Mouse (Mus musculus): ENCODE measurements around the gene Zfp54.
"Not testable (repeated sequence)": the region's sequence is repeated elsewhere in the genome, so short reads cannot be mapped to it uniquely, and the experiment has no call there.

The Zfp54 gene

DNA sequence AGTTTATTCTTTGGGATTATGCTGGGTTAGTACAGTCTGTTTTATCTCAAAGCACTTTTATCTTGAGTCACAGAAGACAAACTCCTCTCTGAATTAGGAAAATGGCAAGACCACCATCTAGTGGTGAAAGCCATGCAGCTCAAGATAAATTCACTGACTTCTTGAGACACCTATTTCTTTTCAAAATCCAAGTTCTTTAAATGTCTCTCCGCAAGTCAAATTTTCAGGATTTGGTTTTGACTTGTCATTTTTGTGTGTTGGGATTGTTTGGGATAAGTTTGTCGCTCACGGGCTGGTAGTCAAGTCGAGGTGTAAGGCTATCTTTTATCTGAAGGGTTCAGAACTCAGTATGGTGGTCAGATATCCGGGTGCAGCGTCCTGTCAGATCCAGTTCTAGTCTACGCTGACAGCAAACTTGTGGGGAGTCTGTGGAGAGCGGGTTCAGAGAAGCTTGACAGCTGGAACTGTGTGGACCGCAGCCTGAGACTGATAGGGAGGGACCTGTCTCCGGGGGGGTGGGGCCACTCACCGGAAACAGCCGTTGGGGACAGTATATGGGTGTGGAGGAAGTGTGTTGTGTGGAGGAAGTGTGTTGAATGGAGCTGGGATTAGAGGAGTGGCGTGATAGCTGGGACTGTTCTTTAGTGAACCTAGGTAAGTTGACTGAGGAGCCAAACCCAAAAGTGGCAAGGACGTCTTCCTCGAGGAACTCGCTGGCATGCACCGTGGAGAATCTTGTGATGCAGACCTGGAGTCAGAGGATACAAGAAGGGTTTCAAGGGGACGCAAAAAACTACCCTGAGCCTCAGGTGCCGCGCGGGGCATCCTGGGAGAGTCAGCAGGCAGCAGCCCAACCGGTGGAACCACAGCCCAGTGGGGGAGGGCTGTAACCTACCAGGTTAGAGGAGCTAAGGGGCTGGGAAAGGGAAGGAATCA, at the start of gene Zfp54:
Gene Zfp54 (plus strand): TSS at position 564 of the 936 bp plus-strand sequence.
- peak; percentile 81 for DNase-seq (ENCODE audit: low spot score)

- no peak for DNase-seq (ENCODE audit: low spot score)
Observed at GRCm38 (mm10) chr17:21375311-21375710, 47.7 kb upstream of the Zfp54 start.

GRCm38 (mm10) chr17:21383391-21384056, 39.5 kb upstream of the Zfp54 start, which contains the start of gene Zfp677:
Zfp677 (plus strand) TSS chr17:21383748.
- peak; percentile 72 for DNase-seq (ENCODE audit: low spot score)

- no peak for DNase-seq (ENCODE audit: low spot score)
Observed at GRCm38 (mm10) chr17:21384057-21384411, 39.0 kb upstream of the Zfp54 start.

- not testable (repeated sequence) for DNase-seq (ENCODE audit: low spot score)
Observed at GRCm38 (mm10) chr17:21438806-21439400, 15.9 kb downstream of the Zfp54 start.

DNA sequence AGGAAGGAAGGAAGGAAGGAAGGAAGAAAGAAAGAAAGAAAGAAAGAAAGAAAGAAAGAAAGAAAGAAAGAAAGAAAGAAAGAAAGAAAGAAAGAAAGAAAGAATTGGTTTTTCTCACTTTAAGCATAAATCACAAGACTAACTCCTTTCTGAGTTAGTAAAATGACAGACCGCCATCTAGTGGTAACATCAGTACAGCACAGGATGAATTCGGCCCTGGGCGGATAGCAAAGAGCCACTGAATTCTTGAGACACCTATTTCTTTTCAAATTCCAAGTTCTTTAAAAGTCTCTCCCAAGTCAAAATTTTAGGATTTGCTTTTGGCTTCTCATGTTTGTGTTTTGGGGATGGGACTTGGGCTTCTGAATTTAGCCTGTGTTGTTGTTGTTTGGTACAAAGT, 26.6 kb downstream of the Zfp54 start:
- peak; percentile 90 for DNase-seq (ENCODE audit: low spot score)

DNA sequence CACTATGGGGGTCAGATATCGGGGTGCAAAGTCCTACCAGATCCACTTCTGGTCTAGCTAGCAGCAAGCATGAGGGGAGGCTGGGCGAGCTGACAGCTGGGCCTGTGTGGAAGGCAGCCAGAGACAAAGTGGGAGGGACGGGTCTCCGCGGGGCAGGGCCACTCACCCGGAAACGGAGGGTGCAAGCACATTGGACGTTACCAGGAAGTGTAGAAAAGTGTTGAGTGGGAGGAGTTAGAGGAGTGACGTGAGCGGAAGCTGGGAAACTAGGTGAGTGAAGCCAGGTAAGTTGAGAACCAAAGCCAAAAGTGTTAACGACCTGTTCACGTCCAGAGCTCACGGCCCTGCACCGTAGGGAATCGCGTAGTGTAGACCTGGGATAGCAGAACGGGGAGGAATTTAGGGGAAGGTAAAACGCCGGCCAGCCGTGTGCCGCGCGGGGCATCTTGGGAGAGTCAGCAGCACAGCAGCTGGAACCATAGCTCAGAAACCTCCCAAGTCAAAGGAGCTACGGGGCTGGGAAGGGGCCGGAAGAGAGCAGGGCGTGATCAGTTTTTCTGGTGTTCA, 27.2 kb downstream of the Zfp54 start, which contains the start of gene Zfp51:
Gene Zfp51 (plus strand): TSS at position 237 of the 567 bp plus-strand sequence.
- peak; percentile 97 for DNase-seq (ENCODE audit: low spot score)

DNA sequence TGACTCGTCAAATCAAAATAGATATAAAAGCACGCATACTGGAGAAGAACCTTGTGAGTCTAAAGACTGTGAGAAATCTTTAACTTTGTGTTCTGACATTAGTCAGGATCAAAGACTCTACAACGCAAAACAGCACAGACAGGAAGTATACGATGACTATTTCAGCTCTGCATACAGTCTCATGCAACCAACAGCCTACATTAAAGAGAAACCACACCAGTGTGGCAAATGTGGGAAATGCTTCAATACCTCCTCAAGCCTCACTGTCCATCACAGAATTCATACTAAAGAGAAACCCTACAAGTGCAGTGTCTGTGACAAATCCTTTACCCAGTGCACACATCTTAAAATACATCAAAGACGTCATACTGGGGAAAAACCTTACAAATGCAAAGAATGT, 40.5 kb downstream of the Zfp54 start:
- no peak for DNase-seq (ENCODE audit: low spot score)

DNA sequence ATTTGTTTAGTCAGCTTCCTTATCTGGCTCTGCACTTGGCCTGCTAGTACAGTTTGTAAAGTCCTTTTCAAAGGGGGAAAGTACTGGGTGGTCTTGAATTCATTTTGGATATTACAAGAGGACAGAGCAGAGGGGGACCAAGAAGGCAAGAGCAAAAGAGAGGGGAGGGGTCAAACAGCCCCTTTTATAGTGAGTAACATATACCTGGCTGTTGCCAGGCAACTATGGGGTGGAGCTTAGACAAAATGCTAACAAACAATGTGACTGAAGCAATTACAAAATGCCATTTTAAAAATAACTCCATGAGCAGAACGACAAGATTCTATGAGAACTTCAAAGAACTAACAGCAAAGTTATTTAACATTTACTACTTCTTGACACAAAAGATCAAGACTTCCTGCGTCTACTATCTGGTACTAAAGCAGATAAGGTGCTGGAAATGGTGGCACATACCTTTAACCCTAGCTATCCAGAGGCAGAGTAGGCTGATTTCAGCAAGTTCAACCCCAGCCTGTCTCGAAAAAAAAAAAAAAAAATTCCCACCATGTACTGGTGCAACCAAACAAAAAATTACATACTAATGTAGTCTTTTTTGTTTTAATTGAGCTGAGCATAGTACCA, 49.1 kb downstream of the Zfp54 start:
- DNase-seq (ENCODE audit: low spot score): no peak

- DNase-seq (ENCODE audit: low spot score): no peak
Observed at GRCm38 (mm10) chr17:21472653-21473307, 49.8 kb downstream of the Zfp54 start.

- peak; percentile 82 for DNase-seq (ENCODE audit: low spot score)
Observed at GRCm38 (mm10) chr17:21473362-21474190, 50.5 kb downstream of the Zfp54 start.

- peak; percentile 21 for DNase-seq (ENCODE audit: low spot score)
Observed at GRCm38 (mm10) chr17:21474729-21475128, 51.7 kb downstream of the Zfp54 start.

GRCm38 (mm10) chr17:21475290-21475689, 52.3 kb downstream of the Zfp54 start:
- DNase-seq (ENCODE audit: low spot score): not testable (repeated sequence)

- not testable (repeated sequence) for DNase-seq (ENCODE audit: low spot score)
Observed at GRCm38 (mm10) chr17:21476351-21476750, 53.3 kb downstream of the Zfp54 start.

DNA sequence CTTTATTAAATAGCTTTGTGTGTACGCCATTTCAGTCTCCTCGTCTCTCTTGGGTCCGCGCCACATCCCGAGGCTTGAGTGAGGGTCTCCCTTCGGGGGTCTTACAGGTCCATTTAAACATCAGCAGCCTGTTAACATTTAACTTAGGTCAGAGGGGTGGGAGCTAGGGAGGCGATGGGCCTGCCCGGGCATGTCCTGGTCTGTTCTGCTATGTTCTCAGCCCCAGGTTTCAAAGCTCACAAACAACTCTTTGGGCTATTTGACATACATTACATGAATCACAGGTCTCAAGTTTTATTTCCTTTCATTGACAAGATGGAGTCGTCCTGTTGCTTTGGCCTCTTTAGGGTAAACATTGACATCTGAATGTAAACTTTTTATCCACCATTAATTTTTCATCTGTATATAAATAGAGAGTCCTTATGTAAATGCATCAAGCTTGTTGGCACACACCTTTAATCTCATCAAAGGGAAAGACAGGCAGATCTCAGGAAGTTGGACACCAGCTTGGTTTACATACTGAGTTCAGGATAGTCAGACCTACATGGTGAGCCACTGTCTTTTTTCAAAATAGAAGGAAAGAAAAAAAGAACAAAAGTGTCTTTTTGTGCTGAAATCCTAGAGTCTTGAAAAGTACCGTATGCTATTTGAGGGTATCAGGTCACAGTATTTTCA, 55.2 kb downstream of the Zfp54 start:
- DNase-seq (ENCODE audit: low spot score): not testable (repeated sequence)
